Mouse (Mus musculus) c-Kit-positive CD71-positive TER-119-negative erythroid progenitor cells, embryonic 14.5 days (primary cell): ENCODE measurements around the gene Gsta2.
"Not testable (repeated sequence)": the region's sequence is repeated elsewhere in the genome, so short reads cannot be mapped to it uniquely, and the experiment has no call there.

Experiments used
- DNase-seq: peaks from one replicate; pipeline ENCODE4 v3.0.0-alpha.2; 2013; ENCODE audit warnings: low read depth

The Gsta2 gene

DNA sequence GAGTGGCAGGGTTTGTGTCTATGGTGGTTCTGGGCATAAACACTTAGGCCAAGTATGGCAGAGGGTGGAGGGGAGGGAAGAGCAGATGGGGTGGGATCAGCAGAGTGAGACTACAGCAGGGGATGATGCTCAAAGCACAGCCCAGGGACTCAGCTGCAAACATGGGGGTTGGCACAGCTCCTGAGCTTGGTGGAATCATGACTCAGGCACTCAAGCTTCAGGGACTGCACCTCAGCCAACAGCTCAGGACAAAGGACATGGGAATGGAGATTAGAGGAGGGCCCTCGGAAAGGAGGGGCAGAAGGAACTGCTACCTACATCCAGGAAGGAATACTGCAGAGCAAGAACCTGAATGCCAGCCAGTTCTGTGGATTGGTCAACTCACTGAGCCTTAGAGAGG, 56.4 kb downstream of the Gsta2 start:
- DNase-seq, result not testable (repeated sequence)

DNA sequence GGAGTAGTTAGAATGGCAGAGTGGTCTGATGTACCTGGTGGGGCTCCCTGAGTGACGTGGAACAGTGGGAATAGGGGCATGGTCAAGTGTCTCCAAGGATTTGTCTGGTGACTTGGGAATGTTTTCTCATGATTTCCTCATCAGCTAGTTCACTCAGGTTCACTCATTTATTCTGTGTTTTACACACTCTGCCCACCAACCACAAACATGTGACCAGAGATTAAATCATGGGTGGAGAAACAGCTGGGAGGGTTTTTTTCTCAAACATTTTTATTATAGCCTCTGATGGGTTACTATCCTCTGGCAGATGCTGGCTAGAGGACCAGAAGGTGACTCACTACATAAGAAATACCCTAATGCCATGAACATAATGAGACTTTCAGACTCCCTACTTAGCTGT, 57.4 kb downstream of the Gsta2 start:
- no peak for DNase-seq

DNA sequence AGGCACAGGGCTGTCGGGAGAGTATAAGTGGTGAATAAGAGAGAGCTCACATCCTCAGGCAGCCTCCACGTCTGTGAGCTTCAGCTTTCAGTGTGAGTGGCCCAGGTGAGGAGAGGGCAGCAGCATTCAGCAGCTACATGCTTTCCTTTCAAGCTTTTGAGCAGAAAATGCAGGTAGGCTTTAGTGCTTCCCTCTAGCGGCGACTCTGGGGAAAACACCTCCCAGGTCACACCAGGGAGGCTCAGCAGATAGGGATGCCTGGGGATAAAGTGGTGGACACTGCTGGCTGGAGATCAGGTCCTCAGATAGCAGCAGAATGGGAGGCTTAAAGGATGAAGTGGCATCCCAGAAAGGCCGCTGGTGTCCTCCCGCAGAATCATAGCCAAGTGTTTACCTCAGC, 59.5 kb downstream of the Gsta2 start:
- peak; percentile 28 for DNase-seq

DNA sequence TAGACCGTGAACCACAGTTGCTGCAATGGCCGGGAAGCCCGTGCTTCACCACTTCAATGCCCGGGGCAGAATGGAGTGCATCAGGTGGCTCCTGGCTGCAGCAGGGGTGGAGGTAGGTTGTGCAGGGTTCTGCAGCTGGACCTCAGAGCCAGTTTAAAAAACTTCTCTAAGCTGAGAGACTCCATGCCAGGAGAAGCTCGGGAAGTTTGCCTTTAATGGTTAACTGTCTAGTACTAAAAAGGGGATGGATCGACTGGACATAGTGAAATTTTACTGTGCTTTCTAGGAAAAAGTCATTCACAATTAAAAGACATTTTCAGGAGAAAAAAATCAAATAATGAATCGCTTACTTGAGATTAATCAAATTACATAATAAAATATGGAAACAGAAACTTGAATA, 60.8 kb downstream of the Gsta2 start:
- DNase-seq, result not testable (repeated sequence)

DNA sequence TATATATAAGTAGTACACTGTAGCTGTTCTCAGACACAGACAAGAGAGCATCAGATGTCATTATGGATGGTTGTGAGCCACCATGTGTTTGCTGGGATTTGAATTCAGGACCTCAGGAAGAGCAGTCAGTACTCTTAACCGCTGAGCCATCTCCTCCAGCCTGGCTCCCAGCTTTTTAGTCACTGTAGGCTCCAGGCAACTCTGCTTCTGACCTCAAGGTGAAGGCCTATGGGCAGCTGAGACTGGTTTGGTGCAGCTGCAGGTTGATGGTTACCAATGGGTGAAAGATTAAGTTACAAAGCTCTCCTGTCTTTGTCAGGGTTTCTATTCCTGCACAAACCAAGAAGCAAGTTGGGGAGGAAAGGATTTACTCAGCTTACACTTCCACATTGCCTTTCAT, 61.9 kb downstream of the Gsta2 start:
- not testable (repeated sequence) for DNase-seq

DNA sequence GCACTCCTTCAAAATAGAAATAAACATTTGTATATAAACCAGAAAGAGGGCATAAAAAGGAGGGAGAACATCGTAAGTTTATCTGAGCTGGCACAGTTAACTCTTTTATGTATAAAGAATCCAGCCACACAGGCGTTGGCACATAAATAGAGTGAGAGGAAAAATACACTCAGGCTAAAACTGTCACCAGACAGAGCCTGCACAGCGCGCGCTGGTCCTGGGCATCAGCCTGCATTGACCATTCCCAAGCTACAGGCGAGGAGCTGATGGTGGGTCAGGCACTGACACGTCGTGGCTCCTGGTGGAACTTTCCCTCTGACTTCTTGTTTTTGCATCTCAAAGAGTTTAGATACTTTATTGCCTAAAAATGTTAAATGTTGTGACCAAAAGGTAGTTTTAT, 63.1 kb downstream of the Gsta2 start:
- not testable (repeated sequence) for DNase-seq

DNA sequence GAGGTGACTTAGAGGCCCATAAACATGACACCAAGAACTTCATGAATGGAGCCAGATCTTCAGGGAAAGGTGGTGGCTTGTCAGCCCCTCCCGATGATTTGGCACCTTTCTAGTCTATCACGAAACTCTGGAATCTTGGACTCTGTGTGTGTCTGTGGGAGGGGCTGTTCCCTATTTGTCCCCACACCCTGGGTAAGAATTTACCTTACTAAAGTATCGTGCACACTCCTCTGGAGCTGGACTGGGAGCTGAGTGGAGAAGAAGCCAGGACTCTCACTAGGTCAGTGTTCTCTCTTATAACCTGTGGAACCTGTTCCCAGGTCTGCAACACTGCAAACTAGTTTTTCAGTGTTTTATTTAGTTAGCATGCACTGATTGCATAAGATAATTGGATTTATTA, 65.9 kb downstream of the Gsta2 start, which contains the start of gene Gm10639:
Gene Gm10639, plus strand, starts transcription at position 201 of the 400 bp plus-strand sequence.
- DNase-seq, result not testable (repeated sequence)

DNA sequence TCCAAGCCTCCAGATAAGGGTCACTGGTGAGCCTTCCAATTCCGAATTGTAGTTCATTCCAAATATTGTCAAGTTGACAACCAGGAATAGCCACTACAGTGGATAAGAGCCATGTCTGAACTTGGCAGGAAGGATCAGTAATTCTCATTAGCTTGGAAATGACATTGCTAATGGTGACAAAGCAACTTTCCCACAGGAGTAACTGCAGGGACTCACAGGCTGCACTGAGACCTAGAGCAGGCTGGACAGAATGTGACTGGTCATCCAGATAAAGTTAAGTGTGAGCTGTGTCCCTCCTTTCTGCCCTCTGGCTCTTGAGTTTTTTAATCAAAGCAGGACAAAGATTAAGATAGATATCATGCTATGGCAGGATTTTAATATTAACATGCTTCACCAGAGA, 66.5 kb downstream of the Gsta2 start:
- not testable (repeated sequence) for DNase-seq

DNA sequence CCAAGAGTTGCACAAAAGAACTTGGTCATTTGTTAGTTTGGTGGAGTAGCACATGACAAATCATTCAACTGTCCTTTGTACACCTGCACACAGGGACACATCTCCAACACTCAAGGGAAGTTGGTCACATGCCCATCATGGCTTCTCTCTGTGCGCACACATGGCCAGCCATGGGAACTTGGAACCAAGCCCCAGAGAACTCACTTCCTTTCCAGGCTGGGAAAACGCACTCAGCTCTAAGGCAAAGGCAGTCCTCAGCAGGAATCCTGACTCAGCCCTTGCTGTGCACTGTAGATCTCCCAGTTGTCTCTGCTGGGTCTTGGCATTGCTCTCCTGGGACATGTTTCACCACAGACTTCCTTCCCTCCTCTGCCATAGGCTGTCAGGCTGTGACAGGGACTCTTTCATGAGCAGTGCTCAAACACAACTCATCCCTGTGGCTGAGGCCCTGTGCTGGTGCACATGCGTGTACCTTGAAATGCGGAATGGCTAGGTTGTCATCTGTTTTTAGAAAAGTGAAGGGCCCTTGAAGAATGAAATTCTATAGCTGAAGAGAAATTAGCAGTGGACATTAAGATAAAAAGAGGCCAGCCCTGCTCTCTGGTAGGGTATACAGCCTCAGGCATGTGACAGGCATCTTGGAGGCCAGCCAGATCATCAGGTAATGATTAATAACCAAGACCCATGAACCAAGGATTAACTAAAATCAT, 73.4 kb downstream of the Gsta2 start:
- not testable (repeated sequence) for DNase-seq
